Mouse (Mus musculus): ENCODE measurements around the gene B3galt1. TPM values are rescaled to one million over a fixed set of nuclear protein-coding genes. Genes with fewer than 3 reads are reported as not detected.

Gene B3galt1
- polyA plus RNA-seq, 1 experiment: 0.16 TPM

DNA sequence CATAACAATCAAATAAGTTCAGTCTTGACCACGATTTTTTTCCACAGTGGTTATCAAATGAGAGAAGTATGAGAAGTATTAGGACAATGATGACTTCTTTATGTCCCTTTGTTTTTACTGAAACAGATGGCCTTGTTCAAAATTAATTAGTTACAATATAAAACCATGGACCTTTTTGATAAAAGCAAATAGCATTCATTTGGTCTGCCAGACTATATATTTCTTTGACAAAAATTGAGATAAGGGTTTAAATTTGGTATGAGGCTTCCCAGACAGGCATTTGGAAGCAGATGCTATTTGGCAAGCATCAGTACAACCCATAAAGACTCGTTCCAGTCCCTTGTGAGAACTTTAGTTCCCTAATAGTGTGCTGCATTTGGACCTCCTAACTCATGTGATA, 395.0 kb downstream of the B3galt1 start:
- no peaks in the 10 kb centered on the region for H3K27me3 ChIP-seq (ENCODE audit: control insufficient read depth, insufficient read depth, low read length)
- H3K4me3 ChIP-seq (ENCODE audit: extremely low read depth, insufficient read depth, insufficient read length): no peak overlapping the region
- TF ChIP-seq POLR2A (IDR thresholded peaks at IDR 0.05; ENCODE audit: low read depth, low read length) (no peak), CTCF (IDR thresholded peaks at IDR 0.05; ENCODE audit: extremely low read depth, insufficient read depth, insufficient read length, insufficient replicate concordance) (no peak)
- H3K4me1 ChIP-seq (ENCODE audit: control insufficient read depth, insufficient read depth, insufficient read length): no peaks in the 10 kb centered on the region
- no peak overlapping the region for H3K27ac ChIP-seq (ENCODE audit: insufficient read depth, low read length)
- WGBS: 46% methylated on average over 2 of the region's 2 CpGs
- no peaks in the 10 kb centered on the region for H3K36me3 ChIP-seq (ENCODE audit: control insufficient read depth, insufficient read depth, low read length)
- no peak for DNase-seq (ENCODE audit: low read depth in 1 of 2, low spot score in 2 of 2)

DNA sequence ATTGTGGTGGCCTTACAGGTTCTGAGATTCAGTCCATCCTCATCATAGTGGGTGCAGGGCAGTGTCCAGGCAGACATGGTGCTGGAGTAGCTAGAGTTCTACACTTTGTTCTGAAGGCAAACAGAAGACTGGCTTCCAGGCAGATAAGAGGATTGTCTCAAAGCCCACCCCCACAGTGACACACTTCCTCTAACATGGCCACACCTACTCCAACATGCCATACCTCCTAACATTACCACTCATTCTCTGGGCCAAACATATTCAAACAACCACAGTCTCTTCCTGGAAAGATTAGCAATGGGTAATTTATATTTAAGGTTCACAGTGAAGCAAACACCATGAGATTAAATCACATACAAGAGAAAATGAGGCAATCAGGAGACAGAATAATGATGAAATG, 403.1 kb downstream of the B3galt1 start:
- H3K27ac ChIP-seq (ENCODE audit: insufficient read depth, low read length): no peak overlapping the region
- no peaks in the 10 kb centered on the region for H3K36me3 ChIP-seq (ENCODE audit: control insufficient read depth, insufficient read depth, low read length)
- no peak for DNase-seq (ENCODE audit: low read depth in 1 of 2, low spot score in 2 of 2)
- no peak overlapping the region for H3K4me3 ChIP-seq (ENCODE audit: extremely low read depth, insufficient read depth, insufficient read length)
- no peaks in the 10 kb centered on the region for H3K27me3 ChIP-seq (ENCODE audit: control insufficient read depth, insufficient read depth, low read length)
- no peaks in the 10 kb centered on the region for H3K4me1 ChIP-seq (ENCODE audit: control insufficient read depth, insufficient read depth, insufficient read length)
- TF ChIP-seq POLR2A (IDR thresholded peaks at IDR 0.05; ENCODE audit: low read depth, low read length) (no peak), CTCF (IDR thresholded peaks at IDR 0.05; ENCODE audit: extremely low read depth, insufficient read depth, insufficient read length, insufficient replicate concordance) (no peak)

DNA sequence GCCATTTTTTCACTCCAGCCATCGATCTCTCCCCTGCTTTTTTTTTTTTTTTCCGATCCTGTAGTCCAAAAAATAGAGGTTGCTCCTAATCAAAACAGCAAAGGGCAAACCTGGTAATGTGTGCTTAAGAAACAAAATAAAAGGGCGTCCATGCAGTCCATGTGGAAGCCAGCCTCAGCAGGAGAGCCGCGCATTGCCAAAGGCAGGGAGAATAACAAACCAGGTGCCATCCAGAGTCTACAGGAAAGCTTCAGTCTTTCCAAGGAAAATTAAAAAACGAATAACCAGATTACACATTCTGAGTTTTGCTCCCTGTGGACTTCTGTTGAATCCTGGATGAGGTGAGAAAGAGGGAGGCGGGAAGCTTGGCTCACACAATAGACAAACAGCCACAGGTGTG, 405.4 kb downstream of the B3galt1 start:
- no peak overlapping the region for H3K4me3 ChIP-seq (ENCODE audit: extremely low read depth, insufficient read depth, insufficient read length)
- 79% methylated on average over 7 of the region's 7 CpGs for WGBS
- H3K4me1 ChIP-seq (ENCODE audit: control insufficient read depth, insufficient read depth, insufficient read length): no peaks in the 10 kb centered on the region
- H3K36me3 ChIP-seq (ENCODE audit: control insufficient read depth, insufficient read depth, low read length): no peaks in the 10 kb centered on the region
- DNase-seq (ENCODE audit: low read depth in 1 of 2, low spot score in 2 of 2): no peak
- no peak overlapping the region for H3K27ac ChIP-seq (ENCODE audit: insufficient read depth, low read length)
- H3K27me3 ChIP-seq (ENCODE audit: control insufficient read depth, insufficient read depth, low read length): no peaks in the 10 kb centered on the region
- no peak for TF ChIP-seq POLR2A (IDR thresholded peaks at IDR 0.05; ENCODE audit: low read depth, low read length)
- no peak for TF ChIP-seq CTCF (IDR thresholded peaks at IDR 0.05; ENCODE audit: extremely low read depth, insufficient read depth, insufficient read length, insufficient replicate concordance)

DNA sequence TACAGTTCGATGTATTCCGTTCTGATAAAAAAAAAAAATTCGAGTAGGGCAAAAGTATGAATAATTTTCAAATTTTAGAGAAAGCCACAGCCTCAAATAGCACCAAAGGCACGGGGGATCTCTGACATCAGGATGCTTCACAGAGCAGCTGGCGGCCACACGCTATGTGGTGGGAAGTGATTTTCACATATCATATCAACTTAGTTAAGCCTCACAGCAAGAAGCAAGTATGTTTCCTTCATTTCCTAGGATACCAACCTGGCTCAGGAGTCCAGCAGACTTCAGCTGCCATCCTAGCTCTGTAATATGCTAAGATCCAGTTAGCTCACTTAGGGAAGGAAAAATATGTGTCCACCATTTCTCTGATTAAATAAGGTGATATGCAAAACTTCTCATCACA, 405.9 kb downstream of the B3galt1 start:
- H3K36me3 ChIP-seq (ENCODE audit: control insufficient read depth, insufficient read depth, low read length): no peaks in the 10 kb centered on the region
- no peaks in the 10 kb centered on the region for H3K4me1 ChIP-seq (ENCODE audit: control insufficient read depth, insufficient read depth, insufficient read length)
- no peak overlapping the region for H3K27ac ChIP-seq (ENCODE audit: insufficient read depth, low read length)
- no peaks in the 10 kb centered on the region for H3K27me3 ChIP-seq (ENCODE audit: control insufficient read depth, insufficient read depth, low read length)
- no peak for DNase-seq (ENCODE audit: low read depth in 1 of 2, low spot score in 2 of 2)
- 88% methylated on average over 6 of the region's 6 CpGs for WGBS
- H3K4me3 ChIP-seq (ENCODE audit: extremely low read depth, insufficient read depth, insufficient read length): no peak overlapping the region
- TF ChIP-seq POLR2A (IDR thresholded peaks at IDR 0.05; ENCODE audit: low read depth, low read length): no peak
- TF ChIP-seq CTCF (IDR thresholded peaks at IDR 0.05; ENCODE audit: extremely low read depth, insufficient read depth, insufficient read length, insufficient replicate concordance): no peak

DNA sequence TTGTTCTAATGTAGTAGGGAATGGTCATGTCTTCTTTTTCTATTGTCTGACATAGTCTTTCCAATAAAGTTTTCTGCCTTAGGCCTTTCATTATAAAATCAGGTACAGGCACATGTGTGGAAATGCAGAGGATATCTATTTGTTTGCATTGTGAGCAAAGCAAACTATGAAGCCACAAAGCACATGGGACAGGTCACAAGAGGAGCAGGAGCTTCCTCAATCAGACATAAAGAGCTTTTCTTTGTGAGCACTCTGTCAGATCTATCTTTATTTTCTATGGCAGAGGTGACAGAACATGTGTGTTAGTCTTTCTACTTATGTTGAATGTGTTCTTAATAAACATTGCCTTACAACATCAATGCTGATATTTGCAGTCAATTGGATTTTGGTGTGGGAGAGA, 410.1 kb downstream of the B3galt1 start:
- no peaks in the 10 kb centered on the region for H3K4me1 ChIP-seq (ENCODE audit: control insufficient read depth, insufficient read depth, insufficient read length)
- TF ChIP-seq CTCF (IDR thresholded peaks at IDR 0.05; ENCODE audit: extremely low read depth, insufficient read depth, insufficient read length, insufficient replicate concordance): no peak
- TF ChIP-seq POLR2A (IDR thresholded peaks at IDR 0.05; ENCODE audit: low read depth, low read length): no peak
- no peaks in the 10 kb centered on the region for H3K27me3 ChIP-seq (ENCODE audit: control insufficient read depth, insufficient read depth, low read length)
- H3K27ac ChIP-seq (ENCODE audit: insufficient read depth, low read length): no peak overlapping the region
- DNase-seq (ENCODE audit: low read depth in 1 of 2, low spot score in 2 of 2): no peak
- no peak overlapping the region for H3K4me3 ChIP-seq (ENCODE audit: extremely low read depth, insufficient read depth, insufficient read length)
- H3K36me3 ChIP-seq (ENCODE audit: control insufficient read depth, insufficient read depth, low read length): no peaks in the 10 kb centered on the region

DNA sequence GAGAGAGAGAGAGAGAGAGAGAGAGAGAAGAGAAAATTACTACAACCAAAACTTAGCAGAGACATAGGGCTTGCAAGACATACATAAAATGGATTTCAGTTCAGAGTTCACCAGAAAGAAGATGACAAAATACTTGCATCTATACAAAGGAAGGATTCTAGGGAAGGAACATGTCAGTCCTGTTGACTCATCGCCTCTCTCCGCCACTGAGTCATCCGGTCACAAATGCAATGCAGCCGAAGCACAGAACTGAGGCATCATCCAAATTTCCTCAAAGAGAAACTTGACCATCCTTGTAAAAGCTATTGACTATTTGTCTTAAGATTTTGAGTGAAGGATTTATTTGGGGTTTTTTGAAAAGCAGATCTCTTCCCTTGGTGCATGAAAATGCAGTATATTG, 410.8 kb downstream of the B3galt1 start:
- Histone ChIP-seq H3K4me3 (ENCODE audit: extremely low read depth, insufficient read depth, insufficient read length) (no peak overlapping the region), H3K4me1 (ENCODE audit: control insufficient read depth, insufficient read depth, insufficient read length) (no peaks in the 10 kb centered on the region), H3K27me3 (ENCODE audit: control insufficient read depth, insufficient read depth, low read length) (no peaks in the 10 kb centered on the region), H3K36me3 (ENCODE audit: control insufficient read depth, insufficient read depth, low read length) (no peaks in the 10 kb centered on the region), H3K27ac (ENCODE audit: insufficient read depth, low read length) (no peak overlapping the region)
- 88% methylated on average over 4 of the region's 4 CpGs for WGBS
- no peak for DNase-seq (ENCODE audit: low read depth in 1 of 2, low spot score in 2 of 2)
- TF ChIP-seq POLR2A (IDR thresholded peaks at IDR 0.05; ENCODE audit: low read depth, low read length): no peak
- no peak for TF ChIP-seq CTCF (IDR thresholded peaks at IDR 0.05; ENCODE audit: extremely low read depth, insufficient read depth, insufficient read length, insufficient replicate concordance)

DNA sequence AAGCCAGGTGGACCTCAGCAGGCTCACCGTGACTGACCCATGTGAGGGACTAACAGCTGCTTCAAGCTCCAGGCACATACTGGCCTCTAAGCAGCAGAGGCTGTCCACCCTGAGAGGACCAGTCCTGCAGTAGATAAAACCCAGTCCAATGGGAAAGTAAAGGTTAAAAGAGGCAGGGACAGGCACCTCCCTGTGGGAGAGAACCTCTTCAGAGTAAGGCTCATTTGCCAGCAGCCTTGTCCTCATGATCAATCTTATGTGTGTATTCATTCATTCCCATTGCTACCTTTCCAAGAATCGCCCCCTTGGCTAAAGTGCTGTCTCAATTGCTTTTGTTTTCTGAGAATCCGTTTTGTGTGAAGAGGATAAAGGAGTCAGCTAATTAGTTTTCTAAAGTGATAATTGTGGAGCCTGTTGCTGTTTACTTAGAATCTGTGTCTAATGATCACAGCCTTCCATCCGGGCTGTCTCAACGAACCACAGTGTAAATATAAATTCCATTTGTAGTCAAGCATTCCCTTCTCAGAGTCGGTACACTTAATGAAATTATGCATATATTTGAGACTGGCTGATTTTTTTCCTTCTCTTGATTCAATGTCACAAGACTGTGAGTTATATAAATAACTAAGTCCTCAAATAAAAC, 412.1 kb downstream of the B3galt1 start:
- WGBS: 81% methylated on average over 6 of the region's 6 CpGs

More for the DNA sequence above, 412.1 kb downstream of the B3galt1 start:
- H3K36me3 ChIP-seq (ENCODE audit: control insufficient read depth, insufficient read depth, low read length): no peaks in the 10 kb centered on the region
- no peak overlapping the region for H3K27ac ChIP-seq (ENCODE audit: insufficient read depth, low read length)
- no peak overlapping the region for H3K4me3 ChIP-seq (ENCODE audit: extremely low read depth, insufficient read depth, insufficient read length)
- no peaks in the 10 kb centered on the region for H3K4me1 ChIP-seq (ENCODE audit: control insufficient read depth, insufficient read depth, insufficient read length)
- no peak for TF ChIP-seq CTCF (IDR thresholded peaks at IDR 0.05; ENCODE audit: extremely low read depth, insufficient read depth, insufficient read length, insufficient replicate concordance)
- no peak for TF ChIP-seq POLR2A (IDR thresholded peaks at IDR 0.05; ENCODE audit: low read depth, low read length)
- H3K27me3 ChIP-seq (ENCODE audit: control insufficient read depth, insufficient read depth, low read length): no peaks in the 10 kb centered on the region
- DNase-seq (ENCODE audit: low read depth in 1 of 2, low spot score in 2 of 2): no peak

All from spleen, adult 2 months (tissue).